Mouse (Mus musculus) layer of hippocampus, adult 8-10 months (tissue): ENCODE measurements at regions not wholly inside any gene's neighbourhood (a gene's known extent, or its start where the extent isn't known, plus 50 kb on each side); places are given as distances from the start of the nearest gene placed in this dataset.
A peak's percentile ranks its signal among the peaks of the same experiment; 100 is the strongest.
"Not testable (repeated sequence)": the region's sequence is repeated elsewhere in the genome, so short reads cannot be mapped to it uniquely, and the experiment has no call there.

Experiments
- DNase-seq, 2 experiments: peaks; one replicate each; pipeline ENCODE4 v3.0.0; 2022; ENCODE audit warnings: low spot score in 2 of 2

GRCm38 (mm10) chr3:7811301-7811700, 1191.1 kb upstream of the 1700008P02Rik start:
- not testable (repeated sequence) for DNase-seq

DNA sequence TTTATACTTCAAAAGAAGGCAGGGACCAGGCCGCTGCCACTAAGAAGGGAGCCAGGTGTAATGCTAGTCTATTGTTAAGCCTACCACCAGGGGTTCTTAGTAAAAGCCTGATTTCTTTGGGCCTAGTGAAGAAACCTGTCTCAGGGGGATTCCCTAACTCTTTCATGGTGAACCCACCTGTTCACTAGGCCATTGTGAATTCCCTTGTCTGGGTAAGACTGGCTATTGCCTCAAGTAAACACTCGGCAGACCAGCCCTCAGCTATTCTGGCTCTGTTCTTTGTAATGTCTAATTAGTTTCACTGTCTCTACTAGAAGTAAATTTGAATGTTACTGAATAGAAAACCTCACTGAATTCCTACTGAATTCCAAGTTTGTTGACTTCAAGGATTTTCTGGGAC, 1184.9 kb upstream of the 1700008P02Rik start:
- not testable (repeated sequence) for DNase-seq

GRCm38 (mm10) chr3:7804209-7804608, 1184.0 kb upstream of the 1700008P02Rik start:
- DNase-seq = no peak

DNA sequence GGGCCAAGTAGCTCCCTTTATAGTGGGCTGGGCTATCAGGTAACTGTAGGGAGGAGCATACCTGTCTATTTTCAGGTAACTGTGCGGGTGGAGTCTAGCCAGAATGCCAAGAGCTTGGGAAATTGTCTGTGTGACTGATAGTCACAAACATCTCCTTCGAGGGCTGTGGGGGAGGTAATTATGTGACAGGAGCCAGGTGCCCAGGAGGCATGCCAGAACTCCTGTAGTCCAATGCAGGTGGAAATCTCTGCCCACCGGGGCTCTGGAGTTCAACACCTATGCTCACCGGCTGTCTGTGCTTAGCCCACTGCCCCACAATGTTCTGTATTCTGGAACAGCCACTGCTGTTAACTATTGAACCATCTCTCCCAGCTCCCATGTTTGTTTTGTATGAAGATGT, 1179.2 kb upstream of the 1700008P02Rik start:
- DNase-seq = no peak

- DNase-seq = peak; percentile 10 to 38
Measured at GRCm38 (mm10) chr3:7787665-7788064, 1167.4 kb upstream of the 1700008P02Rik start.

DNA sequence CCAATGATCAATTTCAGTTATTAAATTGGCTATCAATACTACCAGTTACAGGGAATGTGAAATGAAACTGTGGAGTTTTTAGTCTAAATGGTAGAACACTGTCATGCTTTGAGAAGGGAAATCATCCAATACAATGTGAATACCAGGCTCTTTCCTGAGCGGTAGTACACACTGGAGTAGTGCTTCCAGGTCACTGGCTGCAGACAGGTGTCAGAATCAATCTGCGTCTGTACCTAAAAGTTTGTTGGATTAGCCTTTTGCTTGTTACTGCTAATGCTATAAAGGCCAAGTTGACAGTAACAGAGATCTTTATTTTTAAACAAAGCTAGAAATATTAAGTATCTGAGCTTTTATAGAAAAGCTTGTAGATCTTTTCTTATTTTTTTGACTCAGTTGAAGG, 1164.9 kb upstream of the 1700008P02Rik start:
- no peak for DNase-seq

- no peak for DNase-seq
Measured at GRCm38 (mm10) chr3:7755445-7755844, 1135.2 kb upstream of the 1700008P02Rik start.

GRCm38 (mm10) chr3:7713741-7714140, 1093.5 kb upstream of the 1700008P02Rik start:
- DNase-seq = no peak

- no peak for DNase-seq
Measured at GRCm38 (mm10) chr3:7713130-7713529, 1092.9 kb upstream of the 1700008P02Rik start.

DNA sequence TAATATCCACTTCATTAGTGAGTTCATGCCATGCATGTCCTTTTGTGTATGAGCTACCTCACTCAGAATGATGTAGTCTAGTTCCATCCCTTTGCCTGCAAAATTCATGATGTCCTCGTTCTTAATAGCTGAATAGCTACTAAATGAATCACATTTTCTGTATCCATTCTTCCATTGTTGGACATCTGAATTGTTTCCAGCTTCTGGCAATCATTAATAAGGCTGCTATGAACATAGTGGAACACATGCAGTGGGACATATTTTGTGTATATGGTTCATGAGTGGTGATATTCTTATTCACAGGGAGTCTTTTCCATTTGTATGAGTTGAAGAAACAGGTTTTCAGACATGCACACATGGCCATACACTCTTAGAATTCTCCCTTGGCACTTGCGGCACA, 1092.2 kb upstream of the 1700008P02Rik start:
- DNase-seq = no peak

DNA sequence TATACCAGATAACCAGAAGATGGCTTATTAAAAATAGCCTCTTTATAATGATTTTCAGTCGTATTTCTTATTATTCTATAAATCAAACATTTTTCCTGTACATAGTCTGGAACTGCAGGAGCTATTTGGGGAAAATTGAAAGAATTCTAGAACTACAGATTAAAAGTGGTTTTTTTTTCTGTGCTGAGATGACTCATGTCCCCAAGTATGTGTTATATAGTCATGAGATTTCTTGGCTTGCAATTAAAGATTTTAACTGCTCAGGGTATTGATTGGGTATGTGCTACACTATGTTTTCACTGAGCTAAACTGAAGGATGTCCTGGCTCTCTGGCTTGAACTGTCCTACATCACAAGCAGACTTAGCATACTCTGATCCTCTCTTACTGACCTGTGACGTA, 1088.4 kb upstream of the 1700008P02Rik start:
- DNase-seq = no peak

DNA sequence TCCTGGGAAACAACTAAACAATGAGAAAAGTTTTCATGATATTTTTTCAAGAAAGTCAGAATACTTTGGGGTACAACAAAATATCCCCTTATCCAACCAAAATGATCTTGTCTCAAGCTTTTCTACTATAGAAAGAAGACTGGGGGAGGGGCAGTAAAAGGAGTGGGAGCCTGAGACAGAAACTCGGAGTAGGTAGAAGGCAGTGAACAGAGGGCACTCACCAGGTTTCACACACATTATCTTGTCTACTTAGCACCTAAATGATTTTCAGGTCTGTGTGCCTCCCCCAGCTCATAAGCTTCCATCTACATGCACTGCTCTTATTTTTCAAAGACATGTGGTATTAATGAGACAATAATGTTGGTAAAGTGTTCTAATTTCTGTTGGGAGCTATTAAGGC, 1063.3 kb upstream of the 1700008P02Rik start:
- no peak for DNase-seq

DNA sequence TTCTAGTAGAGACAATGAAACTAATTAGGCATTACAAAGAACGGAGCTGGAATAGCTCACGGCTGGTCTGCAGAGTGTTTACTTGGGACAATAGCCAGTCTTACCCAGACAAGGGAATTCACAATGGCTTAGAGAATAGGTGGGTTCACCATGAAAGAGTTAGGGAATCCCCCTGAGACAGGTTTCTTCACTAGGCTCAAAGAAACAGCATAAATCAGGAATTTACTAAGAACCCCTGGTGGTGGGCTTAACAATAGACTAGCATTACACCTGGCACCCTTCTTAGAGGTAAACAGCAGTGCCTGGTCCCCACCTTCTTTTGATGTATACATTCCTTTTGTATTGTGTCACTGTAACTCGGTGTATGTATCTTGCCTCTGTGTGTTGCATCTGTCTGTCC, 1062.6 kb upstream of the 1700008P02Rik start:
- not testable (repeated sequence) for DNase-seq

- no peak for DNase-seq
Measured at GRCm38 (mm10) chr3:7682311-7682710, 1062.1 kb upstream of the 1700008P02Rik start.

DNA sequence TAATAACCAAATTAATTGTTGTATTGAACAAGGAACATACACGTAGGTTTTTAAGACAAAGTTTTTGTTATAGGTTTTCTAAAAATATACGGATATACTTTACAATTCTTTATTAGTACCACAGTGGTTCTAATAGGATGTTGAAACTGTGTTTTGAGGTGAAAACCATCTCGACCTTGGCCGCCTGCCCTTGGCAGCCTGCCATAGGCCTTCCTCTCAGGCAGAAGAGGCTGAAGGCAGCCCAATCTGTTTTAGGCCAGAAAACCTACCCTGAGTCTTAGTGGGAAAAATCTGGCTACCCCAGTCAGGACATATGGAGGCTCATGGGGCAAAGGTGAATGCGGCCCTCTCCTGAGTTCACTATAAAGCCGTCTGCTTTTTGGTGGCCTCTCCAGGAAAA, 1049.7 kb upstream of the 1700008P02Rik start:
- DNase-seq = no peak

DNA sequence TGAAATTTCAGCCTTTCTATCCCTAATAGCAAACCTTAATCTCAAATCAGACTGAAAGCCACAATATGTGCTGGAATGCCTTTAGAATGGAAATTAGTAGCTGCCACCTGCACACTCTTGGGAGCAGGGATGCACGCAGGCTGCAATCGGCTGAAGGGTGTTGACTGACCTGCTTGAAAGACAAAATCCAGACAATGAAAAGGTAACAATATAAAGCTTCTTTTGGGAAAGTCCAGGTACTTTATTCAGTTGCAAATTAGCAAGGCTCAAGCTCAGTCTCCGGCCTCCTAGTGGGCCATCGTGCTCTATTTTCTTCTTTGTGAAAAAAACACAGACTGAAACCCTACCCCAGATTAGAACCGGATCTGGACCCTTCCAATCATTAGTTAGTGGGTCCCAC, 1047.6 kb upstream of the 1700008P02Rik start:
- DNase-seq = not testable (repeated sequence)

DNA sequence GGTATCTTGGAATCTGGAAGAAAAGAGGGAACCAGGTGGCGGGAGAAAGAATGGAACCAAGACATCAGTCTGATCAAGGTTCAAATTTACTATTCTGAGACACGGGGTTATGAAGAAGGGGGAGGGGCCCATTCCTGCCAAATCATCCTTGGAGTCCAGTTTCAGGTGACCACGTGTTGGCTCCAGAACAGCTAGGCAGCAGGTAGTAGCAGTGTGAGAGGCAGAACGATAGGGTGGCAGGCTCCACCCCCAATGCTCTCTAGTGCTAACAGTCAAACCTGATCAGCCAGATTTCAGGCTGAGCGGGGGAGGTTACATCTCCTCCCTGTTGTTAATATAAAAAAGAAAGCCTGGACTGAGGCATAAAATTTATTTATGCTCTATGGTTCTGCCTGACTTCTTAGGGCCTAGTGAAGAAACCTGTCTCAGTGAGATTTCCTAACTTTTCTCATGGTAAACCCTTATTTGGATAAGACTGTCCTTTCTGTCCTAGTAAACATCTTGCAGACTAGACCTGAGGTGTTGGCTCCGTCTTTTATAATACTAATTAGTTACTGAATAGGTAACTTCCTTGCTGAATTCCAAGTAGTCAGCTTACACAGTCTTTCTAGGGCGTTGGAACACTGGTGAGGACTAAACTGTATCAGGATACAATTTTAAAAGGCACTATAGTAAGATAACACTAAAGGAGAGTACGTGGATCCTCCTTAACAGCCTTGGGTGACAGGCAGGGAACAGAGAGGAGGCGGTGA, 1046.3 kb upstream of the 1700008P02Rik start:
- not testable (repeated sequence) for DNase-seq
